Mouse (Mus musculus) monocyte, adult 2 months (primary cell): ENCODE measurements around the gene Gm10031.

Experiments
- DNase-seq, 2 experiments: peaks; one replicate each; pipeline ENCODE4 v3.0.0; 2022; ENCODE audit warnings: low spot score in 2 of 2, low read depth in 1 of 2

The Gm10031 gene

DNA sequence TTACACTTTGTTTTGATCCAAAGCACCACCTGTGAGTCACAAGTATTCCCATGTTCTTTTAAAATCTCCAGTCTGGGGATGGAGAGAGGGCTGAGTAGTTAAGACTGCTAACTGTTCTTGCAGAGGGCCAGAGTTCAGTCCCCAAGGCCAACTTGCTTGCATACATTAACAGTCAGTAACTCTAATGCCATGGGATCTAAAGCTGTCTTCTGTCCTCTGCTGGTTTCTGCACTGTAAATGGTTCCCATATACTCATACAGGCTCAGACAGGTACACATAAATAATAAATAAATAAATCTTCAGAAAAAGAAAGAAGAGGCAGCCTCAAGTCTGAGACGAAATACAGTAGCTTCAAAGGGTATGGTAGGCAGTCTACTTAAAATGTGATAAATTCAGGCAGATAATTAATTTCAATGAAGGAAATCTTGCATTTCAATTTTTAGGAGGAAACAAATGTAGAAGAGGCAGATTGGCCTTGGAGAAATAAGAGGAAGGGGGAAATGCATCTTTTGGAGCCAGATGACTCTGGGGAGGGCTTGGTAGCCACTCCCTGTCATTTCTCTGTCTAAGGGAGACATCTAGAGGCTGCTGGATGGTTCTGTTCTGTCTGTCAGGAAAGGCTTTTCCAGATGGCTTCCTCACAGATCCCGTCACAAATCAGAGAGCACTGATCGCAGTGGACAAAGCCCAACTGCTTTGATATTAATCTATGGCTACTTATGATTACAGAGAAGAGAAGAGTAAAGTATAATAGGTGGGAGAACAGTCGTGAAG is 16.2 kb downstream of the Gm10031 start:
- DNase-seq: no peak

DNA sequence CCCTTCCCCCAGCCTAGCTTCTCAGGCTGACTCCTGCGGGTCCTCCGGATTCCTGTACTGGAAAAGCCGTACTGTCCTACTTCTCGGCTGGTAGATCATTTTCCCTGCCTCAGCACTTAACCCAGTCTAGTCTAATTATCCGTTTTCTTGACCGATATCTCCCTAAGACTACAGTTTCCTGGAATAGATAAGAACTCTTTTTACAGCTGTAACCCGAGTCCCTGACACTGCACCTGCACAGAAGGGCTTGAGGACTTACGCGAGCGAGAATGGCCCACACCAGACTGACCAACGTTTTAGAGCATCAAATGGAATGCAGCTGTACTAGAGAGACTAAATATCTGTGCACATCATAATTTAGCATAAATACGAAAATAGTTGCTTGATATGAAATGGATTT is 20.2 kb downstream of the Gm10031 start:
- DNase-seq: no peak

DNA sequence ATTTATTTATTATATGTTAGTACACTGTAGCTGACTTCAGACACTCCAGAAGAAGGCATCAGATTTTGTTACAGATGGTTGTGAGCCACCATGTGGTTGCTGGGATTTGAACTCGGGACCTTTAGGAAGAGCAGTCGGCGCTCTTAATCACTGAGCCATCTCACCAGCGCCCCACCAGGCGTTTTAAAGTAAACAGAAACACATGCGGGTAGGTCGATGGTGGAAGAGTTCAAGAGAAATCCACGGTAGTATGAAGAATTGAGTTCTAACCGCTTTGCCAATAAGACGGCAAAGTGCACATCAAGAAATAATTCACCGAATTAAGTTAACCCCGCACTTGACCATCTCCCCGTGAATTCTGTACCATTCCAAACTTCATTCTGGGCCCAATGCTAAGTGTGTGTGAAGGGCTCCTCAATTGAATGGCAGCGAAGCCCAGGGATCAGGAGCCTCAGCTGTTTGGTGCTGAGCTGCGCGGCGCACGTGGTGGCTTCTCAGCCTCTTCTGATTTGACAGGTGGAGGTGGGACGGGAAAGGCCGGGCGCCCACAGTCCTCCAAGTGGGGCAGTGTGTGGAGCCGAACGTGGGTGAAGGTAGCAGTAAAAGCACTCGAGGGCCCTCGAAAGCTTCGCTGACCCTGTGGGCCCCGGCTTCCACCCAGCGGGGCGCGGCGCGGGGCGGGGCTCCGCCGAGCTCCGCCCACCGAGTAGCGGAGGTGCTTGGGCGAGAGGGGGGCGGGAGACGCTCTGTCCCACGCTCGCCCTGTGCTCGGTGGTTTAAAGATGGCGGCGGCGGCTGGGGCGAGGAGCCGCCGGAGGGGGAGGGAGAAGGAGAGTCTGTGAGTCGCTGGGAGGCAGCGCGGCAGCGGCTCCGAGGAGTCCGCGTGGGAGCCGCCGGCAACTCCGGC is 34.5 kb downstream of the Gm10031 start, which contains the start of gene Abl2:
Gene Abl2 (plus strand): TSS at position 763 of the 907 bp plus-strand sequence.
- peak; percentile 48 to 77 for DNase-seq

DNA sequence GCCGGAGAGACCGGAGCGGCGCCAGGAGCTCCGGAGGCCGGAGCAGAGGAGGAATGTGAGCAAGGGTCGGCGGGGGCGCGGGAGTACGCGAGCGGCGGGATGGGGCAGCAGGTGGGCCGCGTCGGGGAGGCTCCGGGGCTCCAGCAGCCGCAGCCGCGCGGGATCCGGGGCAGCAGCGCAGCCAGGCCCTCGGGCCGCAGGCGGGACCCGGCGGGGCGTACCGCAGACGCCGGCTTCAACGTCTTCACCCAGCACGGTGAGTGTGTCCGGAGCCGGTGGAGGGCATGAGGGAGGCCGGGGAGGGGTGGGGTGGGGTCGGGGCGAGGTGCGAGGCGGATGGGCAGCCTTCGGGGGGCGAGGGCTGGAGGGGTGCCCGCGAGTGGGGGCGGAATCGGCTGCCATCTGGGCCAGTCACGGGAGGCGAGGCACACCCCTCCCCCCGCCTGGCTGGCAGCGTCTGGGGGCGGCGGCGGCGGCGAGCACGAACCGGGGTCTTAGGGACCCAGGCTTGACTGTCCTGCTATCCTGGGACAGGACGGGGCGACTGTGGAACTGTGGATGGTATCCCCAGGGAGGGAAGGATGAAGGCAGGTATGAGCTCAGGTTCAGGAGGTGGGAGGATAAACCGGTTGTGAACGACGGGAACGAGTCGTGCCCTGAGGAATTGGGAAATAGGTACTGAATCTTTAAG is 35.3 kb downstream of the Gm10031 start:
- no peak for DNase-seq

DNA sequence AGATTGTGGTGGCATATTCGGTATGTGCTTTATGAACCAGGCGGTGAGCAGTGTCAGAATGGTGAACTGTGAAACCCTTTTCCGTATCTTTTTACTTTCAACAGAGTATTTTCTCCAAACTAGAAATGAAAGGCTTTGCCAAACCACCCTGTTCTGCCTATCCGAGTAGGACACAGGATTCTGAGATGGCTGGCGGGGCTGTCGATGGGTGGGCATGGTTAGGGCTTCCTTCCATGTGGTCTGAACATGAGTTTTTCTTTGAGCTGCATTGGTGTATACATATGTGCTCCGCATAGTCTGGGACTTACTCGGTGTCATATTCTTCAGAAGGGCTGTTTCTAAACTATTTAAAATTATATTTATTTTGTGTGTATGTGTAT is 35.8 kb downstream of the Gm10031 start:
- DNase-seq: no peak

DNA sequence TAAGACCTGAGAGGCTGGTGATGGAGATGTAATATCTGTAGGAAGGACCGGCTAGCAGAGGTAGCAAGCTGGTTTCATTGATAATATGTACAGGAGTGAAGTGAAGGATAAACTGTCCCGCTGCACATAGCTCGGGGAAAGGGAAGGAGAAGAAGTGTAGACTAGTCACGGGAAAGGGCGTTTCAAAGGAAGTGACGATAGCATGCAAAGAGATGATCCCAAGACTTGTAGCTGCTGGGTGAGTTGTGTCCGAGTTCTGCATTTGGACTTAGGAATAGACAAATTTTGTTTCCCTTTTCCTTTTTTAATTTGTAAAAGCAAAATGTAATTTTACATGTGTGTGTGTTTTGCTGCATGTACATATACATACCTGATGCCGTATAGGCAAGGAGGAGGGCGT is 36.7 kb downstream of the Gm10031 start:
- no peak for DNase-seq

DNA sequence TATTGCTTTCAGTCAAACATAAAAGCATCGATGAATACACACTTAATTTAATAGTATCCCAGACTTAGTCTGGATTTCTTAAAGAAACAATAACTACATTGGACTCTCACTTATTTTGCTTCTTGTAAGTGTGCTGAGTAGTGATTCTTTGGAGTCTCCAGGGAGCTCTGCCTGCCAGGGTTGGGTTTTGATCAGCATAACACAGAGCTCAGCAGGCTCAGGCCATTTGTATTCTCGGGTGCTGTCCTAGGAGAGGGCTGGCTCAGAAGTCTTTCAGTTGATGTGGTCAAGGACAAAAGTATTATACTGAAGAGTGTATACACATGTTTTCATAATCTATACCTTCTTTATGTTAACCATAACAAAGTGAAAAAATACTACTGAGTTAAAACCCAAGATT is 41.5 kb downstream of the Gm10031 start:
- DNase-seq: no peak

DNA sequence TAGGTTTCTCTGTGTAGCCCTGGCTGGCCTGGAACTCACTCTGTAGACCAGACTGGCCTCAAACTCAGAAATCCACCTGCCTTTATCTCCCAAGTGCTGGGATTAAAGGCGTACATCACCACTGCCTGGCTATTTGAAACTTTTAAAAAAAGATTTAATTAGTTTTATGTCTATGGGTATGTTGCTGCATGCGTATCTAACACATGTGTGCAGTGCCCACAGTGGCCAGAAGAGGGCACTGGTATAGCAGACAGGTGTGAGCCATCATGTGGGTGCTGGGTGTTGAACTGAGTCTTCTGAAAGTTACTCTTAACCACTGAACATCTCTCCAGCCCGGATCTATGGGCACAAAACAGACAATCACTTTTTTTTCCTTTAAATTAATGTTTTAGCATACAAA is 42.3 kb downstream of the Gm10031 start:
- no peak for DNase-seq

DNA sequence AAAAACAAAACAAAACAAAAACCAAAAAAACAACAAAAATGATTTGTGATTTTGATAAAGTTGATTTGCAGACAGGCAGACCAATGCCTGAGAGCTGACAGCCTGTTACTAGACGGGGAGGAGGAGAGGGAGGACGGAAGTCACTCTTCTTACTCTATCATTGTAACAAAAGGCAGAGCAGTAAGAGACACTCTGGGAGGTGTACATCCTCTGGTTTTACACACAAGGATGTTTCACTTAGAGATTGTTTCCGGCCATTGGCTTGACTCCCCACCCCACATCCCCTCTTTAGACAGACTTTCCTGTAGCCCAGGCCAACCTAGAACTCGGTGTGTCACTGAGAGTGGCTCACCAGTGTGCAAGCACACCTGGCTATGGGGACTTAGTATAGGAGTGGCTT is 45.8 kb downstream of the Gm10031 start:
- DNase-seq: no peak

DNA sequence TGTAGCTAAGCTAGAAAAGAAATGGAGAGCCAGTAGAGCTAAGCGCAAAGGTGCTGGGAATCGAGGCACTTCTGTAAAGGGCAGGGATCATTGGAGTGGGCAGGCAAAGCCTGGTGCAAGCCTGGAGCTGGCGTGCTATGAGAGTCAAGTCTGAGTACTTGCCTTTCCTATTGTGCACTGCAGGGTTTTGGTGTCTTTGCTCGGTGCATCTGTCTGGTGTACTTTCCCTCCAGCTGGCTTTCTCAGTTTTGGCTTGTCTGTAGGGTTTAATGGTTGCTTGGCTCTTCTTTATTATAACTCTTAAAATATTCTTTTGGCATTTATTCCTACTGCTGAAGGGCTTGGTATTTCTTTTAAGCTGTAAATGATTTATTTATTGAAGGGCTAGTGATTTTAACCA is 49.1 kb downstream of the Gm10031 start:
- no peak for DNase-seq
